Mouse (Mus musculus) cortical plate, adult 2 months (tissue): Measurements from ENCODE around the gene Cdk2ap1.
"Not testable (repeated sequence)": the region's sequence is repeated elsewhere in the genome, so short reads cannot be mapped to it uniquely, and the experiment has no call there.

Experiments
- CTCF ChIP-seq: fragments of 200-500 bp; IDR thresholded peaks from 2 replicates; pipeline ENCODE4 v1.5.1; 2011; ENCODE audit warnings: mild to moderate bottlenecking, control low read depth, low read length; ENCODE audit not compliant: insufficient read depth; ENCODE audit errors: extremely low read depth
- POLR2A ChIP-seq: fragments of 200-500 bp; IDR thresholded peaks from 2 replicates; pipeline ENCODE4 v1.6.1; 2011; ENCODE audit warnings: mild to moderate bottlenecking, low read length, control low read depth; ENCODE audit not compliant: insufficient read depth; ENCODE audit errors: extremely low read depth

GRCm38 (mm10) chr5:124362982-124363381 lies at the start of gene Cdk2ap1:
- TF ChIP-seq POLR2A, CTCF: not testable (repeated sequence)
